Mouse (Mus musculus) common myeloid progenitor, adult 5-6 weeks (primary cell): ENCODE measurements around the gene Slc36a3. TPM values are rescaled to one million over a fixed set of nuclear protein-coding genes. Genes with fewer than 3 reads are reported as not detected.
A peak's percentile ranks its signal among the peaks of the same experiment; 100 is the strongest.
"Not testable (repeated sequence)": the region's sequence is repeated elsewhere in the genome, so short reads cannot be mapped to it uniquely, and the experiment has no call there.

Source experiments
- ATAC-seq: replicated peaks from 2 replicates; pipeline ENCODE4 v1.8.0; 2016; ENCODE audit warnings: low read depth, mild to moderate bottlenecking, moderate TSS enrichment, inconsistent platforms; ENCODE audit not compliant: poor library complexity, severe bottlenecking
- total RNA-seq: library from RNA; stranded (forward); fragments of 200-1000, 187-1606 nt; gene quantifications from 2 replicates; pipeline ENCODE4 v1.2.3, GENCODE M21; 2017

Gene Slc36a3
- total RNA-seq, 1 experiment from 2014 or later = not detected

DNA sequence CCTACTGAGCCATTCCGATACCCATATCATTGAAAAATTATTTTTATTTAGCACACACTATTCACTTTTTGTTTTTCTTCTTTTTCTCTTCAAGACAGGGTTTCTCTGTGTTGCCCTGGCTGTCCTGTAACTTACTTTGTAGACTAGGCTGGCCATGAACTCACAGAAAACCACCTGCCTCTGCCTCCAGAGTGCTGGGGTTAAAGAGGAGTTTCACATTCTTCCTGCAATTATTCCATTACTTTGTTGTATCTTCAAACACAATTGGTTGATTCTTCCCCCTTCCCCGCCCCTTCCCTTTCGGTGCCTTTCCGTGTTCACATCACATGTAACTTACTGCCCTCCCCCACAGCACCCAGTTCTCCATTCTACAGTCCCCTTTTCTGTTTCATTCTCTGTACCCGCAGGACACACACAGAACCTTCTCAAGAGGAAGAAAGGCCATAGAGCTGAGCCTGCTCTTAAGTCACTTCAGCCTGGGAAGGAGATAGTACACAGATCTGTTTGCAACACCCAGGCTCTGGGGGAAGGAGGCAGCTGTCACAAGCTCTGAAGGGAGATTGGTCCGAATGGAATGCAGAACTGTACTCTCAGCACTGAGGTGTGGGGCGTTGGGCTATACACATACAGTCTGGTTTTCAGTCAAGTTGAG is 38.2 kb downstream of the Slc36a3 start:
- peak; percentile 81 for ATAC-seq

DNA sequence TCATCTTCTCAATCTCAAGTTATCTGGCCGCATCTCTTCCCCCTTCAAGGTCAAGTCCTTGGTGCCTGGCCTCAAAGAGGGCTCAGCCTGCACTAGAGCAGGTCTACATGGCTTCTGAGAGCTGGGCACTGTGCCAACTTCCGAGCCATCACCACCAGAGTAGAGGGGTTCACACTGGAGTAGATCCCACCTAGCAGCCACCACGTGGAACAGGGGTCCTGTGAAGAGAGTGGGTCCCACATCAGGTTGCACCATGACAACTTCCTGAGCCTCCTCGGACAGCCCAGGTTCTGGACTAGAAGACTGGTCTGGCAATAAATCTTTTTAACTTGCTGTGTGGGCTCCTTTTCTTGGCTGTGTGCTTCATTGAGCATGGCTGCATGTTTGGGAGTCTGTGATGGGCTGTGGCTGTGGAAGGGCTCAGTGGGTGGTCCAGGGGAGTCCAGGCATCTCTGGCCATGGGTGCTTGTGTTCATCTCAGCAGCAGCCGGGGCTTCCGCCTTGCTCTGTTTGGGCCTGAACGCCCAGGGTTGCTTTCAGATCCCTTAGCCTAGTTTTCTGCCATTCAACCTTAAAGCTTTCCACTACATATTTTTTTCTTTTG is 40.8 kb downstream of the Slc36a3 start:
- ATAC-seq = no peak

DNA sequence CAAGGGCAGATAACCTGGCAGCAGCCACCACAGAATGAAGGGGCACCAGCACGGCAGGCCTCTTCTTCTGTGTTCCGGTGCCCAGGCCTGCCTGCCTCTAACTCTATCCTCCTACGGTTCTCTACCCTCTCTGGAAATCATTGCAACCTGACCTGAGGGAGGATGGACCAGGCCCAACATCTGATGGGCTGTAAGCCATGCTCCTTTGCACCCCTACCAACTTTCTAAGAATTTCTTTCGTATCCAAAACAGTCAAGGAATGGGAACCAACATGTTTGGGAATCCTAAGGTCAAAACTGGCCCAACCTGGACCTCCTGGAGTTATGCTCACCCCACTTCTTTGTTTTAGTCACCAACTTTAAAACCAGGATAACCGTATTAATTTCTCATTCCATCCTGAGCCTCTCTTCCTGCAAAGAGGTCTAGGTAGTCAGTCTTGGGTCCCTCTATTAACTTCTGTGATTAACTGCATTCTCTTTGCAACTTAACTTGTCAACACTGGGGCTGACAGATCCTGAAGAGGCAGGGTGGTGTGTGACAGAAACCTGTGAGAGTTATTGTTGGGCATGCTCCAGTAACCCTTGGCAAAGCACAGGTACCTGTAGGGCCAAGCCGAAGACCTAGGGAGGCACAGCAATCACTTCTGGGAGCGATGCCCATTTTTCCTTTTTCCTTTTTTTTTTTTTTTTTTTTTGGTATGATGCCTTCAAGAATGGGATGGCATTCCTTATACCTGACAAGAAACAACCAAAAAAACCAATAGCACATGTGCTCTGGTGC is 41.8 kb downstream of the Slc36a3 start:
- ATAC-seq = no peak

DNA sequence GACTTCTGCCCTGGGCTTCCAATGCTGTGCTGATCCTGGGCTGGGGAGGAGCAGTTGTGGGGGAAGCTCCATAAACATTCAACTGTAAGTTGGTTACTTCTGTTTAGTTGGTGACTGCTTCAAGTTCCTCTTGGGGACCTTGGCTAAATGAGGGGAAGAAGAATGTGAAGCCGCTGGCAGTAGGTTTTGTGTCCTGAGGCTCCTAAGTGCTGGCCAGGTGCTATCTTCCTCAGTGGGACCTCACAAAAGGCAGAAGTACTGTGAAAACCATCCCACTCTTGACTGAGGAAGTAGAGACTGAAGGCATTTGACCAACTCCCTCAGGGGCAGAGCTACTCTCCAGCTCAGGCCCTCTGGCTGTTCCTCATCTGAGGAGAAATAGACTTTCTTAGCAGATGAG is 44.9 kb downstream of the Slc36a3 start:
- peak; percentile 77 for ATAC-seq

DNA sequence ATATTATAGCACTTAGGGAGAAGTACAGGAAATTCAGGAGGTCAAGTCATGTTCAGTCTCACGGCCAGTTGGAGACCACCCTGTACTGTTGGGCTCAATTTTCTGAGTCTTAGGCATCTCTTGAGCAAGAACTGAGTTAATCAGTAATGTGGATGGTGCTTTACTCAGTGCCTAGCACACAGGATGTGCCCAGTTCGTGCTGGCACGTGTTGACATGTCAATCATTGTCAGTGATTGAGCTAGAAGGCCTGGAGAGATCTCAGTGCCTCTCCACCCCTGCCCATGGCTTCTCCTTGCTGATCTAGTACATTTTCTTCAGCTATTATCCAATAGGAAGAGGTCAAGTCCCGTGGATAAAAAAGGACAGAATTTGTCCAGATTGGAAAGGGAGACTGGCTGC is 46.1 kb downstream of the Slc36a3 start:
- no peak for ATAC-seq

DNA sequence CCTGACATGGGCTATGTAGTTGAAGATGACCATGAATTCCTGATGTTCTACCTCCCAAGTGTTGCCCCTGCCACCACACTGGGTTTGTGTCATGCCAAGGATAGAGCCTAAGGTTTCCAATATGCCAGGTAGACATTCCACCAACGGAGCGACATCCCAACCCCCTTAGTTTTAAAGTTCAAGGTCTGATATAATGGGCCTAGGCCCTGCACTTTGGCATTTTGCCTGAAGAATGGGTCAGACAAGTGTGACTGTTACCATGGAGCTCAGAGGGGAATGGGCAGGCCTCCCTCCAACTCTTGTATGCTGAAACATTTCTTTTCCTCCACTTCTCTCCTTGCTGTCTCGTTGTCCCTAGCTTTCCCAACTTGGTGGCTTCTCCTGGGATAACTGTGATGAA is 48.3 kb downstream of the Slc36a3 start:
- ATAC-seq = no peak

DNA sequence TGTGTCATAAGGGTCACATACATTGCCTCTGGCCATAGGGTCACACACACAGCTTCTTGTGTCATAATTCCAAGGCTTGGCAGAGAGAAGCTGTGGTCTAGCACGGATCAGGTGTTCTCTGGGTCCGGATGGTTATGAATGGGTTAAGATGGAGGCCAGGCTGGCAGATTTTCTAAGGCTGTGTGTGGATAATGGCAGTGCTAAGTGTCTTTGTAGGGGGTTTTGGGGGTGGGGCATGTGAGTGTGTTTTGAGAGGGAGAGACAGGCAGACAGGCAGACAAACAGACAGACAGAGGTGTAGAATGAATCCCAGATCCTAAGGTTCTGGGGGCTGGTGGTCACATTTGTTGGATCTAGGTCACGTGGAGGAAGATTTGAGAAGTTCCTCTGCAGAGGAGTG is 49.5 kb downstream of the Slc36a3 start:
- ATAC-seq = no peak

DNA sequence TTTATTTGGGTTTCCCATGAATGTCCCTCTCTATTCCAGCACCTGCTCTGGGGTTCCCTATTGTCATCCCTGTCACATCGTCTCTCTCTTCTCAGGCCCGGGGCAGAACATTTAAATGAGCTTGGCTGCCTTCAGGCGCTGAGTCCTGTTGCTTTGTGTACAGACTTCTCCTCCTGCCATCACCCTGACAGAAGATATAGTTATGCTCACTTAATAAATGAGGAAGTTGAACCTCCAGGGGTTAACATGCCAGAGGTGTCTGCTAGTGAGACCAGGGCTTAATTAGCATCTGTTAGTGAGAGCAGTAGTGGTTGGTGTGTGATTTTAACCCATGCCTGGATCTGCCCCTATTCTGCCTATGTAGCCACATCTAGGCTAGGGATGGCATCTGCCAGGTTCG is 51.6 kb downstream of the Slc36a3 start:
- ATAC-seq = peak; percentile 37

DNA sequence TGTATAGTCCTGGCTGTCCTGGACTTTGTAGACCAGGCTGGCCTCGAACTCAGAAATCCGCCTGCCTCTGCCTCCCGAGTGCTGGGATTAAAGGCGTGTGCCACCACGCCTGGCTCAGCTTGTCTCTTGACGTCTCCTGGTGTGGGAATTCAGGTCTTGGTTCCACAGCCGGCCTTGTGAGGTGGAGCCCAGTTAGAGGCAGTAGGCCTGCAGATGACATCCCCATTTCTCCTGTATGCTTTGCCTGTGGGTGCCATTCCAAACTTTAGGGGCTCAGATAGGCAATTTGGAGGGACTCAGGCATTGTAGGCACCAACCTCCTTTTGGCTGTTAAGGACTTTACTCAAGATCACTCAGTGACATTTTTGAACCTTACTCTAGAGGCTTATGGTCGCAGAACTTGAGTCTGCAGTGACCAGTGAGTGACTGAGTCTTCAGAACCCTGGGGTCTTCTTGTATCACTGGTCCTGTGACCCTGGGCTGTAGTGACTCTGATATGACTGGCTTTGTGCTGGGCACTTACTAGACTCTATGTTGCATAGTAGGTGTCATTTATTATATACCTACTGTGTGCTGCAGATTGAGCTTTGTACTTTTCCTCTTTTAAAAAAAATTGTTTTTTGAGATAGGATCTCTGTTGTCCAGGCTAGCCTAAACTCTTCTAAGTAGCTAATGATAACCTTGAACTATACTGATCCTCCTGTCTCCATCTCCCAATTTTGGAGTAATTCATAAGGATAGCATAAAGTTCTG is 52.3 kb downstream of the Slc36a3 start:
- ATAC-seq = no peak

DNA sequence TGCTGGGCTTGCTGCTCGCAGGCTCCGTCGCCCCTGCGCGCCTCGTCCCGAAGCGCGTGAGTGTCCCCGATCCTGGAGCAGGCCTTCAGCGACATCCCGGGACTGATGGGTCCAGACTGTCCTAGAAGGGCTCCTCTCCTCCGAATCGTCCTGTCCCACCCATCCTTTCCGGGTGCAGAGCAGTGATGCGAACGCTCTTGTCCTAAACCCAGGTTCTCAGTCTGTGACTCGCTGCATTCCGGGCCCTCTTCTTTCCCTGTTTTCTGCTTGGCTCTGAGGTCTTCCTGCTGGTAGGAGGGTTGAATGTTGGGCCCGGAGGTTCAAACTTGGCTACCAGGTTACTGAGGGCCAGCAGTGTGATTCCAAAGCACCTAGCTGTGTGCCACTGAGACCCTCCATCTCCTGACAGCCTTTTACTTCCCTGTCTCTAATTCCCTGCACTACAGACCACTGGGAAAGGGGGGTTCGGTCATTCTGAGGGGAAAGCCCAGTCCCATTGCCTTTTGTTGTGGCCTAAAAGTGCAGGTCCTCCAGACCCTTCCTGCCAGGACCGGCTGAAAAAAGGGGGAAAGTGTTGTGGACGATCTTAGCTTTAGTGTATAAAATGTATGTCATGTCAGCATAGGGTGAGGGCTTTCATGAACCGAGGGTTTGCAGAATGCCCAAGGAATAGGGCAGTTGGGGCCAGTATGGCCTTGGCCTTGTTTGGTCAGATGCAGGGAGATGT is 53.2 kb downstream of the Slc36a3 start:
- no peak for ATAC-seq

DNA sequence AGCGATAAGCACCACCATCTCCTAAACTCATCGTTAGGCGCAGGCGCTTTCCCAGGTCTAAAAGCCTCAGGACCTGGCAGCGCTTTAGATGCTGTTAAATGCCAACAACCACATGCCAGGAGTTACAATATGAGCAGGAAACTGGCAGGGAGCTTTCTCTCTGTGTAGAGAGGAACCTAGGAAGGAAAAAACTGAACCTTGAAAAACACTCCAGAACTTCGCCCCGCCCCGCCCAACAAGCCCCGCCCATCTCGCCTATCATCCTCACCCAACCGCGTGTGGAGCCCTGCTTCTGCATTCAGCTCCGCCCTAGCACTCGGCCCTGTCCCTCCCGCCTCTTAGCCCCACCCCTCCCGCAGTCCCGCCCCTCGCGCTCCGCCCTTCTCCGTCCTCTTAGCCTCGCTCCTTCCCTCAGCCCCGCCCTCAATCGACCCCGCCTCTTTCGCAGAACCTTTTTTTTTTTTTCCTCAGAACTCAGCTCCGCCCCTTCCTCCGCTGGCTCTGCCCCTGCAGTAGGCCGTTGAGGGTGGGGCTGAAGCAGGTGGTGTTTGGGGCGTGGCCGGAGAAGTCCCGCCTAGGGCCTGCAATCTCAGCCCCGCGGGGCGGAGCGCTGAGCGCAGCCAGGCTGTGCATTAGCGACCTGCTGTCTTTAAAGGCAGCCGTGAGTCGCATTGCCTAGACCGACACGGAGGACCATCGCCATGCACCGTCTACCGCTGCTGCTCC is 53.9 kb downstream of the Slc36a3 start, which contains the start of gene Gm2a:
TSS of gene Gm2a (plus strand) at position 653 of the 726 bp plus-strand sequence.
- peak; percentile 91 for ATAC-seq

DNA sequence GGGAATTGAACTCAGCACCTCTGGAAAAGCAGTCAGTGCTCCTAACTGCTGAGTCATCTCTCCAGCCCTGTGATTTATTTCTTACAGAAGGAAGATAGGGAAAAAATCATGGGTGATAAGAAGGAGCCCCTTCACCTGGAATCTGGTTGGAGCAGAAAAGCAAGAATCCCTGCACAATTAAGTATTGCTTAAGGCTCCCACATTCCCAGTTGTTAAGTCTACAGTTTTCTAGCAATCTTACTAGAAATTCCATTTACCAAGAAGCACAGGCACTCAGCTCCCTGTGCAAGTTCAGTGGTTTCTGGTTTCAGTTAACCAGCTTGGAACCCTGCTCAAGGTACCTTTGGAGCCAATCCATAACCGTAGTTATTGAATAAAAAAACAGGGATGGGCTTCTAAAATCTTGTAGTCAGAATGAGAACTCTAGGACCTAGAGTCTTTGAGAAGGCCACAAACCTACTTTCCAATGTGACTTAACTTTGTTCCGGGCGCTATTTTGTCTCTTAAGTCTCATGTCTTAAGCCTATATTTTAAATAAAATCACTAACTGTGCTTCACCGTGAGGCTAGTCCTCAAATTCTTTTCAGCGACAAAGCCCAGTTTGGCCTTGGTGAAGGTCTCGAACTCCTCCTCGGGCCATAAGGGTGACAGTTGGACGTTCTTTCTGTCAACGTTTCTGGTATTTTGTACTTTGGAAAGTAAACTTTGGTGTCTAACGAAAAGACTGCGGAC is 54.6 kb downstream of the Slc36a3 start:
- no peak for ATAC-seq

DNA sequence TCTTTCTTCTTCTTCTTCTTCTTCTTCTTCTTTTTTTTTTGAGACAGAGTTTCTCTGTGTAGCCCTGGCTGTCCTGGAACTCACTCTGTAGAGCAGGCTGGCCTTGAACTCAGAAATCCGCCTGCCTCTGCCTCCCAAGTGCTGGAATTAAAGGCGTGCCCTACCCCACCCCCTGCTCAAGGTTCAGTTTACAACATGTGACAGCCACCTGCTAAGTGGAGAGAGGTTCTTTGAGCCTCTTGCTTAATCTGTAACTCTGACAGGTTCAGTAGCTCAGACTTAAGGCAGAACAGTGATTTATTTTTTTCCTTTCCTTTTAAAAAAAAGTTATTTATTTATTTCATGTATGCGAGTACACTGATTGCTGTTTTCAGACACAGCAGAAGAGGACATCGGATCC is 55.2 kb downstream of the Slc36a3 start:
- ATAC-seq = not testable (repeated sequence)

DNA sequence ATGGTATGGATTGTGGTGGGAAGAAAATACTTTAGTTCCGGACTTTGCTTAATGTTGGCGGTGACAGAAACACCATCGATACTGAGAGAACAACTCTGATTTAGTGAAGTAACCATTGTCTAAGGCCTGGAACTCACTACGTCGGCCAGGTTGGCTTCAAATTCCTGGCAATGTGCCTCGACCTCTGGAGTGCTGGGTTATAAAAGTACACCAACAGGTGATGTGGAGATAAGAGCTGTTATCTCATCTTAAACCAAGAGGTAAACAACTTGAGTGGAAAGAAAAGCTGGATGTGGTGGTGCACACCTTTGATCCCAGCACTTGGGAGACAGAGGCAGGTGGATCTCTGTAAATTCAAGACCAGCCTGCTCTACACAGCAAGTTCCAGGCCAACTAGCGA is 58.4 kb downstream of the Slc36a3 start:
- ATAC-seq = no peak

DNA sequence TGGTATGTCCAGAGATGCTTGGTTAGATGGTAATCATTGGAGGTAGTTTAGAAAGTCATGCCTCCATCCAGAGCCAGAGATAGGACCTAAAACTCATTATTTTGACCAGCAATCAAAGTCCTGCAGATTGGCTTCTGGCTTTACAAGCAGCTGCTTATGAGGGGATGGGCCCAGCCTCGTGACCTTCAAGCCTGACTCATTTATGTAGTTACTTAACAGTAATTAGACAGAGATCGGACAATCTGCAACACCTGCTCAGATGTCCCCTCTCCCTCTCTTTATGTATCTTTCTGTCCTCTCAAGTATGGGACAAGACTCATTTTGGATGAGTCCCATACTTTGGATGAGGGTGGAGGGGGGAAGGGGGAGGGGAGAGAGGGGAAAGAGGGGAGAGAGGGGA is 61.6 kb downstream of the Slc36a3 start:
- no peak for ATAC-seq

DNA sequence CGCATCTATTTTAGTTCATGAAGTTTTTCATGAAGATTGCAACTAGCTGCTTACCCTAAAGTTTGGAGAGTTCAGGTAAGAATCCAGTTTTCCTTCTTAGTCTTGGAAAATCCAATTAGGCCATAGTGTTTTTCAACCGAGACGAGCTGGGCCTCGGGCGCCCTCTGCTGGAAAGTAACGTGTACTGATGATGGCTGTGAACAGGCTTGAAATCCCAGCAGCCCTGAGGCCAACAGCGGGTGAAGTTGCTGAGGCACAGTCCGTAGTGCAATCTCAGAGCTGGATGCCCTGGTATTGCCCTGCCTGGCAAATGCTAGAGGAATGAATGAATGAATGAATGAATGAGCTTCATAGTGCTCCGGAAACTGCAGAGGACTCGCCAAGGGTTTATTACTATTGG is 64.5 kb downstream of the Slc36a3 start:
- ATAC-seq = peak; percentile 89

DNA sequence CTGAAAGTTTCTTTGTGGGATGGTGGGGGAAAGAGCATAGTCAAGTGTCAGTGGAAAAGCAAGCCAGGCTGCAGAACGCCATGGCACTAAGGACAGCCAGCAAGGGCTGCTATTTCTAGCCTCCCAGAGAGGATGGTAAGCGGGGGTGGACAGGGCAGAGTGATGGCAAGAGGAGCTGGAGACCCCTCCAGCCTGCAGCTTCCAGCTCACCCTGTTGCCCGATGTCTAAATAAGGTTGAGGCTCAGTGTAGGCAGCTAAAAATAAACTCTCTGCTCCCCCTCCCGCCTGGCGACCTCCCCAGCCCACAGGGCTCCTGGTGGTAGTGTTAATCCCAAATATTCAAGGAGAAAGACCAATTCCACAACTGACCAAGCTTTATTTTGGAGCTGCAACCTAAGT is 66.1 kb downstream of the Slc36a3 start:
- no peak for ATAC-seq

DNA sequence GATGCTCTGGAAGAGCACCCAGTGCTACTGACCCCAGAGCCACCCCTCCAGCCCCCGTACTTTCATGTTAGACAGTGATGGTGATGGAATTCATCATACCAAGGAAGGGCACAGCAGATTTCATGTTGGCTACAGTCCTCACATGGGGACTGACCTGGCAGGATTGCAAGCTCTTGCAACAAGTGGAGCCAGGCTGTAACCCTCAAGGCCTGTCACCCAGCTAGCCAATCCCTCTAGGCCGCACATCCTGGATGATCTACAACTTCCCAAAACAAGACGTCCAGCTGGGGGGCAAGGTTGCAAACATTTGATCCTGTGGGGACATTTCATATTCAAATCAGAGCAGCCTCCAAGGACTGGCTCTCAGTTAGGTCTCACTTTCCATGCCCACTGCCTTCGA is 66.9 kb downstream of the Slc36a3 start:
- ATAC-seq = no peak

DNA sequence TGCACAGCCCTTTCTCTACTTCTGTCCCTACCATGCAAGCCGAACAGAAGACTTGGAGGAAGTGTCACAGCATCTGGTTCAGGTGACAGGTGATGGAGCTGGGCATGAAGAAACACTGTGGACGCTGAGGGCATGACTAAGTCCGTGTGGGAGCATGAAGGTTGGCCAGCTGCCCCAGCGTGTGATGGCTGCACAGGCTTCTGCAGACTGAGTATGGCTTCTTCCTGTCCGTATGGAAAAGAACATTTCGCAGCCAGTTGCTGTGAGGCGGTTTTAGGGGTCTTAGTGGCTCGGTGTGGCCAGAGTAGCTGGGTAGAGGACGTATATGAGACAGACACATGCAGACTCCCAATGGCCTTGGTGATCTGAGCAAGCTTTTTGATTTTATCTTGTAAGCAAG is 70.3 kb downstream of the Slc36a3 start:
- ATAC-seq = no peak
